Mouse (Mus musculus) C2C12 (cell line): ENCODE data around the gene Tnfaip2.

Source experiments
- CTCF ChIP-seq: IDR thresholded peaks from one replicate; pipeline ENCODE4 v1.5.1; 2011; ENCODE audit not compliant: control insufficient read depth, insufficient read depth, insufficient read length
- MAX ChIP-seq: IDR thresholded peaks from one replicate; pipeline ENCODE4 v1.6.1; 2011; ENCODE audit warnings: mild to moderate bottlenecking, control low read depth

GRCm38 (mm10) chr12:111500725-111501124, 58.5 kb downstream of the Tnfaip2 start:
- TF ChIP-seq MAX (no peak), CTCF (no peak)
